Mouse (Mus musculus) frontal cortex, postnatal 36 days (tissue): ENCODE results near the gene Naa20.
"Not testable (repeated sequence)": the region's sequence is repeated elsewhere in the genome, so short reads cannot be mapped to it uniquely, and the experiment has no call there.

Source experiments
- DNase-seq, 2 experiments: peaks; one replicate each; pipeline ENCODE4 v3.0.0; 2022; ENCODE audit warnings: low spot score in 2 of 2

Gene Naa20

GRCm38 (mm10) chr2:145884913-145885785, 16.8 kb upstream of the Naa20 start:
- peak in 1 of 2 experiments; percentile 65 for DNase-seq

- peak; percentile 45 to 72 for DNase-seq
These were observed 13.7 kb upstream of the Naa20 start for GRCm38 (mm10) chr2:145887937-145888765.

- no peak for DNase-seq
These were observed 13.0 kb upstream of the Naa20 start for GRCm38 (mm10) chr2:145888766-145889480.

DNA sequence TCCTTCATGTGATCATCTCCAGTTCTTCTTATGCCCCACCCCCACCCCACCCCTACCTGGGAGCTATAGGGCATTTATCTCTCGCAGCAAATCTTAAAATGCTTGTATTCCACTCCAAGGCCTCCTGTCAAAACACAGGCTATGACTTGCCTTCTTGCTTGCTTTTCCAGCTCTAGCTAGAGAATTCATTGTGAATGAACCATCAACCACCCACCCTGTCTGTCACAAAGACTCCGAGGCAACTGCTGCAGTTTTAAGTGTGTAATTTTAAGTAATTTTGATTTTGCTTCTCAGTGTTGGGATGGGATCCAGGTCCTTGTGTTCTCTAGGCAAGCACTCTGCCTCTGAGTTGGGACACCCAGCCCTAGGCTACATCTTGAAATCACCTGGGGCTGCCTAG, 11.3 kb upstream of the Naa20 start:
- DNase-seq = no peak

GRCm38 (mm10) chr2:145893756-145894155, 8.1 kb upstream of the Naa20 start:
- DNase-seq = no peak

DNA sequence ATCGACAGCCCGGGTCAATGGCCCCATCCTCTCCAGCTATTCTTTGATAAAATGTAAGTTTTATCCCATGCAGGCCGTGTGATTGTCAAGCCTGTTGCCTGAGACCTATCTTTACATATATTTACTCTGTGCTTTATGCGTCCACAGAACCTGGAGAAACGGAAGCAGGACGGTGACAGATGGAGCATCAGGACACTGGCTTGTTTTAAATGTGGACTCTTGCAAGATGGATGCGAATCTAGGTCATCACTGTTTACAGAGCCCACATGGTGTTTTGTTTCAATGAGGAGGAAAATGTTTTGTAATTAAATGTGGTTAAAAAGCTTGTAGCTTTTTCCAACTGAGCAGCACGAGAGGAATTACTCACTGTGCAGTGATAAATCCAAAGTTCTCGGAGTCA, 3.8 kb upstream of the Naa20 start:
- DNase-seq = no peak

GRCm38 (mm10) chr2:145900318-145900717, 1.6 kb upstream of the Naa20 start:
- not testable (repeated sequence) for DNase-seq

DNA sequence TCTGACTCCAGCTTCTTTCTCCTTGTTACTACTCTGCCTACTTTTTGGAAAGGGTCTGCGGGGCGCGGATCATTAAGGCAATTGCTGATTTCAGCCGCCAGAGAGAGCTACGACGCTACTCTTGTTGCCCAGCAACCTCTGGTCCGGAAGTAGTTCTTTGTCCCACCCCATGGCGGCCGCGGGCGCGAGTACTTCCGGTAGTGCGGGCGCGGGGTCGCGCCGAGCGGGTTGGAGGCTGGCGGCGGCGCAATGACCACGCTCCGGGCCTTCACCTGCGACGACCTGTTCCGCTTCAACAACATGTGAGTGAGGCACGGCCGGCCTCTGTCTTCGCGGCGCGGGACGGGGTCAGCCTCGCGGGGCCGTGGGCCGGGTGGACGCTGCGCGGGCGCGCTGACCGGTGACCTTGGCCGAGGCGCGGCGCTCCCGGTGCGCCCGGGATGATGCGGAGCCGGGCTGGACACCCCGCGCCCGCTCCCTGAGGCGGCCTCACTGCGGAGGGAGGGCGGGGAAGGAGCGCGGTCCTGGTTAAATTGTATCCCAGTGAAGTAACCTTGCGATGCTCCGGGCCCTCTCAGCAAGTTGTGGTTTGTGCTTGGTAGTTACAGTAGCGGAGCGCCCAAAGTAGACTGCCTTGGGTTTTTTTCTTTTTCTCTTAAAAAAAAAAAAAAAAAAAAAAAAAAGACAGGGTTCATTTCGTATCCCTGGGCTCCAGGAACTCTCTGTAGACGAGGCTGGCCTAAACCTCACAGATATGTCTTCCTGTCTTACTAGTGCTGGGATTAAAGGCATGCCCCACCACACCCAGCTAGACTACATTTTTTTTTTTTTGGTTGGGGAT, 1.4 kb downstream of the Naa20 start:
- peak; percentile 90 to 93 for DNase-seq

- DNase-seq = no peak
These were observed 2.2 kb downstream of the Naa20 start for GRCm38 (mm10) chr2:145903983-145904616.

- DNase-seq = no peak
These were observed 3.3 kb downstream of the Naa20 start for GRCm38 (mm10) chr2:145905156-145905555.

GRCm38 (mm10) chr2:145905884-145906283, 4.0 kb downstream of the Naa20 start:
- DNase-seq = not testable (repeated sequence)

GRCm38 (mm10) chr2:145920941-145921650, 19.2 kb downstream of the Naa20 start:
- no peak for DNase-seq

- DNase-seq = peak; percentile 93 to 95
These were observed 32.7 kb downstream of the Naa20 start, which contains the start of the genes Cfap61 and Crnkl1 for GRCm38 (mm10) chr2:145934339-145935231. Cfap61 (plus strand) TSS chr2:145934784. Crnkl1 (minus strand) TSS chr2:145935014.

DNA sequence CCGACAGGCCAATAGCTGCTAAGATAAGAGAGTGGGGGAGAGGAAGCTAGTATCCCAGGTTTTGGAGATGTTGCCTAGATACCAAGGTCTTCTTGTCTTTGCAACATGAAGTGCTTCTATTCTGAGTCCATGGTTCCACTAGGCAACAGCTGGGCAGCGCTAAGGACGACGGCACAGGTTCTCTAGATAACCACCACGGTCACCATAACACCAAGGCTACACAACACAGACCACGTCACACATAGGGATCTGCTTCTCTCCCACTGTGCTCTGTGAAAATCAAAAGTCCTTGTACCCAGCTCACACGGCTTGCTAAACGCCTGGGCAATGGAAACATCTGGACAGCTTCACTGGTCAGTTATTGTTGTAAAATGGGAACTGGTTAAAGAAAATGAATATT, 35.1 kb downstream of the Naa20 start:
- no peak for DNase-seq

DNA sequence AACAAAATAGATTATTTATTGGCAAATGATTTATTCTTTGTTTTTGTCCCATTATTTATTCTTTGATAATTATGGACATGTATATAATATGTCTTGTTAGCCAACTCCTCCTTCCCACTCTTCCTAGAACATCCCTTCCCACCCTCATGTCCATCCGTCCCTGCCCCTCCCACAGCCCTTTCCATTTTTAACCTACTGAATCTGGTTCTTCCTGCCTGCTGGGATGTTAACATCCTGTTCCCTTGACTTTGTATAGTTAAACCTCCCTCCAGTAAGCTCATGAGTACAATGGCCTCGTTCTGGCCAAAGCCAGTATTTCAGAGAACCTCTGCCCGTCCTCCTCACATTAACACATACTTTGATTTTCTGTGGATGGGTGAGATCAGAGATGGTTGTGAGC, 39.5 kb downstream of the Naa20 start:
- no peak for DNase-seq

DNA sequence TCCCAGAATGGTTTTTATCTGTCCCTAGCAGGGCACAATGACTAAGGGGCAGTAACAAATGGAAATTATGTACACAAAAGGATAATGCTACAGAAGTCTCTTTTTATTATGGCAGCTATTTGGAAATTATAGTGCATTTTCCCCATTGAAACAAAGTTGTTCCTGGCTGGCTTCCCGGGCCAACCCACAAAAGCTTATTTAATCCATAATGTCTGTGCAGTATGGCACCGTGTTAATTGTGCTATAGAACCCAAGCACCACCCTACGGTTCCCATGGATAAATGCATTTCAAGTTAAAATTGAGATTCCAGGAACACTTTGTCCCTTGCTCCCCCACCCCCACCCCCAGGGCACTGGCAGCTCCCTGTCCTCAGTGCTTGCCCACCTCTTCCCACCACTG, 42.4 kb downstream of the Naa20 start:
- DNase-seq = peak; percentile 42 to 52

- no peak for DNase-seq
These were observed 46.6 kb downstream of the Naa20 start for GRCm38 (mm10) chr2:145948402-145948954.

DNA sequence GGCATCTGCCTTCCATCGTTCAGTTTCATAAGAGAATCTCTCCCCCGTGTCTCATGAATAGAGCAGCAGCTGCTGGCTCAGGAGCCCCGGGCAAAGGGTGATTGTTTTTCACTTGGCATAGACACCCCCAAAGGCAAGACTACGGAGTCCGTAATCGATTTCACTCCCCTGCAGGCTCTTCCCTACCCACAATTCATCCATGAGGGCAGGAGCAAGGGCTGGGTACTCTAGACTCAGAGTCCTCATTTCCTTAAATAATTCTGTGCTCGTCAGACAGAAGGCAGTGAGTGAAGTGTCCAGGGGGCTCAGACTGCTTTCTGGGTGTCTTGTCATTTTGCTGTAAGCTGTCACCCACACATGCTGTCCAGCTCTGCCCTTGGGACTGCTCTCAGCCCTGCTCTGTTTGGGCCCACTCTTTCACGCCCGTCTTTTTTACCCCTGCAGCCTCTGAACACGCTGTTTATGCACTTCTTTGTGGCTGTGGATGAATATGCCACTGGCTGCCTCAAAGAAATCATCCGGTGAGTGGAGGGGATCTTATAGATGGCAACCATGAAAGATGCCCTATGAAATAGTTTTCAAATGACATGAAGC, 47.7 kb downstream of the Naa20 start:
- no peak for DNase-seq
